Mouse (Mus musculus) frontal cortex, adult (tissue): ENCODE results near the gene Cd63.

ENCODE experiments used
- ATAC-seq: cut with Nextera tagmentation; 2 replicates; pipeline ENCODE4 v1.9.2; 2017; ENCODE audit warnings: mild to moderate bottlenecking, moderate library complexity, mixed read lengths; ENCODE audit not compliant: low TSS enrichment

Gene Cd63

DNA sequence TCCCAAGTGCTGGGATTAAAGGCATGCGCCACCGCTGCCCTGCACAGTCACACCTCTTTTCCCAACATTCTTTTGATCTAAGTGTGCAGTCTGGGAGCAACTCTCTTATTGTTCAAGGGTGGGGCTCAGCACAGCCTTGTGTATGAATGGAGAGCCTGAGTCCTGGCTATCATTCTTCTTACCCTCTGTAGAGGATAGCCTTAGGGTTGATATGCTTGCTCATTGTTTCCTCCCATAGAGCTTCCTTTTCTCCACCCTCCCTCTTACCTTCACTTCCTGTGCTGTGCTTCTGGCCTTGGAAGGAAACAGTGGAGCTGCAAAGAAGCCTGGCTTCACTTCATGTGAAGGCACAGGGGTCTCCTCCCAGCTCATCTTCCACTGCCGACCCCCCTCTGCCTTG lies at the start of gene Cd63:
Cd63 (plus strand) TSS at position 292 of the 400 bp plus-strand sequence.
- no peak for ATAC-seq

GRCm38 (mm10) chr10:128861176-128861575 lies 39.6 kb upstream of the Cd63 start:
- no peak for ATAC-seq

GRCm38 (mm10) chr10:128866042-128866441 lies 34.7 kb upstream of the Cd63 start:
- no peak for ATAC-seq

GRCm38 (mm10) chr10:128866518-128866917 lies 34.3 kb upstream of the Cd63 start:
- no peak for ATAC-seq

- no peak for ATAC-seq
Measured at GRCm38 (mm10) chr10:128870341-128870740, 30.4 kb upstream of the Cd63 start.

DNA sequence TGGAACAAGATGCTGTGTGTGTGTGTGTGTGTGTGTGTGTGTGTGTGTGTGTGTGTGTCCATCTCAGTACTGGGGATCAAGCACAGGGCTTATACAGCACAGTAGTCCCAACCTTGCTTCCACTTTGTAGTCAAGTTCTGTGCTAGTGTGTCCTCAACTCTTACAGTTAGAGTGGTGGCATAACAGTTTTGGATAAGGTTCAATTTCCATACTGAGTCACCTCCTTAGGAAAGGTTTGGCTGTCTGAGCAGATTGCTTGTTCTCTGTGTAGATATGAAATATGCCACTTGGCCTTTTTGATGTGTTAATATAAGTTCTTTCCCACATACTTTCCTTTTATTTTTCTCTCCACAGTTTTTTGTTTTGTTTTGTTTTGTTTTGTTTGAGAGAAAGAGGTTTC lies 22.5 kb upstream of the Cd63 start:
- ATAC-seq: peak; percentile 83

GRCm38 (mm10) chr10:128878811-128879210 lies 22.0 kb upstream of the Cd63 start:
- ATAC-seq: no peak

DNA sequence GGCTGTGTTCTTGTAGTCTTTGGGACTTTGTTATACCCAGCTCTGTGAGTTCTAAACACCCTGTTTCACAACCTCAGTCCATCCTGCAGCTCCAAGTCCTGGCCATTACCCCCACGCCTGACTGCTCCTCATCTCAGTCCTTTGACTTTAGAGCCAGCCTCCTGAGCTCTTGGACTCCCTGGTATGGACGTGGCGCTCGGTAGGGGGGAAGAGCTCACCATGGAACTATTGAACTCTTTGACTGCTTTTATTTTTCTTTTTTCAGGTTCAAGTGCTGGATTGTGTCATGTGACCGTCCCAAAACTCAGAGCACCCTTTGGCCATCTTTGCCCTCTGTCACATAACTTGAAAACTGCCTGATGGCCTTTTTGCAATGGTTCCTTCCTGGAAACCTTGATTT lies 18.7 kb upstream of the Cd63 start:
- ATAC-seq: no peak

- ATAC-seq: no peak
Measured at GRCm38 (mm10) chr10:128888941-128889827, 11.6 kb upstream of the Cd63 start.

DNA sequence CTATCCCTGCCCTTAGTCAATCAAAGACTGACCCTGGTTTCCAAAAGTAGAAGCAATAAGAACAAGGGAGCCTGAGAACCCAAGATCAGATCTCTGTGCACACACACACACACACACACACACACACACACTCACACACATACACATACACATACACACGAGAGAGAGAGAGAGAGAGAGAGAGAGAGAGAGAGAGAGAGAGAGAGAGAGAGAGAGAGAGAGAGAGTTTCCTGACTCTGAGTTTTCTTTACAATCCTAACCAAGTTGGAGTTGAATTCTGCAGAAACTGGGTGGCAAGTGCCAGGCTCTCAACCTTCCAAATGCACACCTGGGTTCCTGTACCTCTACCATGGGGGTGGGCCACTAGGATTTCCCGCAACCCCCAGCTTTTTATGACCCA lies 10.9 kb upstream of the Cd63 start:
- ATAC-seq: no peak

GRCm38 (mm10) chr10:128890383-128891295 lies 10.2 kb upstream of the Cd63 start:
- ATAC-seq: no peak

DNA sequence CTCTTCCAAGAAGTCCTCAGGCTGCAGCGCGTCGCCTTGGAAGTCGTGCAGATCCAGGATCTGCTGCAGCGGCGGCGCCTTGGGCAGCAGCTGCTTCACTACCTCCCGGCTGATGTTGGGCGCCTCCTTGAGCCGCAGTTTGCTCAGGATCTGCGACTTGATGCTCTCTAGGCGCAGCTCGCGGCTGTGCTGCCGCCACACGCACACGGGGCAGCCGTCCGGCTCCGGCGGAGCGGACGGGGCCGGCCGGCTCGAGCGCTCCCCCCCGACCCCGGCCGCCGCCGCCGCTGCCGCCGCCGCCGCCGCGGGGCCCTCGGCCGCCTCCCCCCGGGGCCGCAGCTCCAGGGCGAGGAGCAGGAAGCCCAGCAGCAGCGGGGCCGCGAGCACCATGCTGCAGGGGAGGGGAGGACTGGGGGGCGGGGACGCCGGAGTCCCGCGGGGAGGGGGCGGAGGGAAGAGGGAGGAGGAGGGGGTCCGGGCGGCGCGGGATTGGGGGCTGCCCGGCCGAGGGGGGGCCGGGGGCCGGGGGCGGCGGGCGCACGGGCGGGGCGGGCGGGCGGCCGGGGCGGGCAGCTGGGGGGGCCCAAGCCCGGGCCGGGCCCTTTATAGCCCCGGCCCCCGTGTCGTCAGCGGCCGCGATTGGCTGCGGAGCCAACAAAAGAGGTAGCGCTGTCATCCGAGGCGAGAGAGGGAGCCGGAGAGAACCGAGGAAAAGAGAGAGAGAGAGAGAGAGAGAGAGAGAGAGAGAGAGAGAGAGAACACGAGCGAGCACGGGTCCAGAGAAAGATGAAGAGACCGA lies 9.3 kb upstream of the Cd63 start, which contains the start of gene Gdf11:
Gdf11 (minus strand) TSS at position 423 of the 799 bp plus-strand sequence.
- ATAC-seq: peak; percentile 47

DNA sequence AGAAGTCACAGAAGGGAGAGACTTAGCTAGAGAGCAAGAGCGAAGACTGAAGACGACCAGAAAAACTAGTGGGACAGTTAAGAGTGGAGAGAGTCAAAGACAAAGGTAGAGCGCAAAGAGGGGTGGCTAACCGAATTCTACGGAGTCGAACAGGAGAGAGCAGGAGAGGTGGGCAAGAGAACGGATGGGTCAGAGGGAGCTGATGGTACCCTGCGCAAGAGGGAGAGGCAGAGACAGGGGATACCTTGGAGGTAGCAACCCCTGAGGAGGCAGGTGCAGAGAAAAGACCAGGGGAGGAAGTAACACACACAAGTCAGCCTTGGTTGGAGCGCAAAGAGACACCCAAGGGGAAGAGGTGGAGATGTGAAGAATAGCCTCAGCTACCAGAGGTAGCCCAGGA lies 8.5 kb upstream of the Cd63 start:
- no peak for ATAC-seq

DNA sequence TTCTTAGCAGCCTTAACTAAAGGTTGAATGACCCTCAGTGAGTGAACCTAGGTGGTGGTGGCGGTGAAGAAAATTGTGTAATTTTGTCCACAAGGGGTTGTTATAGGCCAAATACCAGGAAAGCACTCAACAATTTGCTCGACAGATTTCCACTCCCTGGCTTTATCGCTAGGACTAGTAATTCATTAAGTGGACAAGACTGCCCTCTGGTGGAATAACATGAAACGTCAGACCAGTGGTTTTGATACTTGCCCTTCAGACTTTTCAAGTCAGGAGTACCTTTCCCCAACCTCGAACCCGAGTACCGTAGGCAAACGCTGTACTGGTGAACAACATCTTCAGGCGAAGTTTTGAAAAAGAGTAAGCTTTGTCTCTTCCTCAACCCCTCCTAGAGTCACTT lies 5.4 kb upstream of the Cd63 start:
- peak; percentile 71 for ATAC-seq

GRCm38 (mm10) chr10:128895952-128896693 lies 4.7 kb upstream of the Cd63 start:
- peak; percentile 24; the same call in 1 of the 2 replicates for ATAC-seq

GRCm38 (mm10) chr10:128896807-128897206 lies 4.0 kb upstream of the Cd63 start:
- no peak for ATAC-seq

DNA sequence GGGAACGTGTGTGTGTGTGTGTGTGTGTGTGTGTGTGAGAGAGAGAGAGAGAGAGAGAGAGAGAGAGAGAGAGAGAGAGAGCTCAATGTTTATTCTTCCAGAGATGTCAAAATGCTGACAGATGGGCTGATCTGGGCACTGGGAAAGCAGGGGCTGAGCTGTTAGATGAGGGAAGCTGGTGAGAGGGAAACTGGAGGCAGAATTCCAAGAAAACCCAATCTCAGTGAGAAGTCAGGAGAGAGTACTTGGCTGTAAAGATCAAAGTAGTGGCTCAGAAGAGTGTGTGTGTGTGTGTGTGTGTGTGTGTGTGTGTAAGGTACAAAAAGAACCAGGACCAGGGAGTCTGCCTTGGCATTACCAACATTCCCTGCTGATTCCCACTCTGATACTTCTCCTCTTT lies 3.3 kb upstream of the Cd63 start:
- peak; percentile 74 for ATAC-seq

- no peak for ATAC-seq
Measured at GRCm38 (mm10) chr10:128899759-128900490, 864 bp upstream of the Cd63 start.

GRCm38 (mm10) chr10:128901409-128901808 lies 620 bp downstream of the Cd63 start:
- no peak for ATAC-seq

GRCm38 (mm10) chr10:128902409-128902988 lies 1.7 kb downstream of the Cd63 start:
- no peak for ATAC-seq
